Mouse (Mus musculus) brain, embryonic 14.5 days (tissue): ENCODE data around the gene A730061H03Rik.

Experiments
- CTCF ChIP-seq: fragments of 200-500 bp; IDR thresholded peaks from 2 replicates; pipeline ENCODE4 v1.5.1; 2012; ENCODE audit warnings: inconsistent platforms, mild to moderate bottlenecking, moderate library complexity, borderline replicate concordance; ENCODE audit not compliant: insufficient read depth, insufficient read length; ENCODE audit errors: extremely low read depth
- POLR2A ChIP-seq: fragments of 200-500 bp; IDR thresholded peaks from 2 replicates; pipeline ENCODE4 v1.6.1; 2012; ENCODE audit warnings: mild to moderate bottlenecking, inconsistent platforms, borderline replicate concordance; ENCODE audit not compliant: poor library complexity, insufficient read depth, insufficient read length, severe bottlenecking; ENCODE audit errors: extremely low read depth

DNA sequence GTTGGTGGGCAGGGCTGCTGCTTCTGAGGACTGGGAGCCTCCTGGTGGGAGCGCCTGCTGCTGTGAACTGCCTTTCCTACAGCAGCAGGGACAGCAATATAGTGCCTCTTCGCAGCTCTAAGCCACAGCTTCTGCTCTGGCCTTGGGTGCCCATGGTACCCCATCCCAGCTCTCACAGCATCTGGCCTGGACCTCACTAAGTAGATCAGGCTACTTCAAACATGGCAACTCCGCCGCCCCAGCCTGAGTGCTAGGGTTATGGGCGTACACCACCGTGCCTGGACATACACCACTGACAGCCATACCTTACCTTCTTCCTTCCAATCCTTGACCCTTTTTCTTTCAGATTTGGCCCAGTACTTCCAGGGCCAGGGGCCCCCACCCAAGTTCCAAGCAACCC lies 48.1 kb upstream of the A730061H03Rik start:
- TF ChIP-seq POLR2A (no peak), CTCF (no peak)
